Mouse (Mus musculus) liver, adult 2 months (tissue): ENCODE measurements around the gene Prss48.

Source experiments
- CTCF ChIP-seq: fragments of 200-500 bp; IDR thresholded peaks from 2 replicates; pipeline ENCODE4 v1.5.1; 2011; ENCODE audit warnings: low read depth, low read length, control low read depth
- POLR2A ChIP-seq: fragments of 200-500 bp; IDR thresholded peaks from 2 replicates; pipeline ENCODE4 v1.6.1; 2011; ENCODE audit warnings: low read length, control low read depth; ENCODE audit not compliant: insufficient read depth; ENCODE audit errors: extremely low read depth

DNA sequence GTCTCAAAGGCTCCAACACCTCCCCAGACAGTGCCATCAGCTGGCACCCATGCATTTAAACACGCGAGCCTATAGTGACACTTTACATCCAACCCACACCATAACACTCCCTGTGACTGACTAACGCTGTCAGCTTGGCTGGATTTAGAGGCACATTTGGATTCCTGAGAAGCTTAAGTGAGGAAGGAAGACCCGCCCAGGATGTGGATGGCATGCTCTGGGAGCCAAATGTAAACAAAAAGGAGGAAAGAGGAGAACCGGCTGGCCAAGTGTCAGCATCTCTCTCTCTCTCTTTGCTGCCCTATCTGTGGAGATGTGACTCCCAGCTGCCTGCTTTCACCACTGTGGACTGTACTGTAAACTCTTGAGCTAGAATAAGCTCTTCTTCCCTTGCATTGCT, 41.2 kb downstream of the Prss48 start:
- TF ChIP-seq CTCF: no peak
- TF ChIP-seq POLR2A: no peak
